Mouse (Mus musculus): ENCODE results near the gene Pard3b.

GRCm38 (mm10) chr1:62197515-62197914 lies 558.9 kb downstream of the Pard3b start:
- TF ChIP-seq POLR2A (IDR thresholded peaks at IDR 0.05; ENCODE audit: insufficient read depth, low read length): no peak
- no peak for TF ChIP-seq CTCF (IDR thresholded peaks at IDR 0.05; ENCODE audit: low read depth, low read length)

All from ES-Bruce4 (cell line).